Mouse (Mus musculus) gastrocnemius, postnatal 10 days (tissue): Measurements from ENCODE around the gene Zfp992. TPM values are rescaled to one million over a fixed set of nuclear protein-coding genes. Genes with fewer than 3 reads are reported as not detected.
A peak's percentile ranks its signal among the peaks of the same experiment; 100 is the strongest.
"Not testable (repeated sequence)": the region's sequence is repeated elsewhere in the genome, so short reads cannot be mapped to it uniquely, and the experiment has no call there.

Source experiments
- DNase-seq: peaks from one replicate; pipeline ENCODE4 v3.0.0; 2021; ENCODE audit warnings: mixed read lengths
- long read RNA-seq, 2 experiments: library from polyadenylated mRNA; stranded (forward); transcript quantifications; one replicate each; pipeline ENCODE4 v2.0.0; 2021
- total RNA-seq, 2 experiments: library from RNA; stranded (reverse); gene quantifications; 2 replicates each; pipeline ENCODE4 v1.2.3; 2021

Zfp992 gene
- total RNA-seq = 1 to 10 TPM; 1.5 to 1.9 TPM
- long read RNA-seq, experiment 1, partial matches to known transcripts = 0 of 1 reads
- long read RNA-seq, experiment 1, other reads (novel, unspliced or antisense) = 1 of 1 reads
- long read RNA-seq, experiment 2, partial matches to known transcripts = 0 of 4 reads
- long read RNA-seq, experiment 2, other reads (novel, unspliced or antisense) = 4 of 4 reads

GRCm38 (mm10) chr4:146448950-146449349, at the start of gene Zfp992:
Gene Zfp992 (plus strand): TSS chr4:146449023.
- DNase-seq = not testable (repeated sequence)

- DNase-seq = not testable (repeated sequence)
These were observed 19.4 kb upstream of the Zfp992 start for GRCm38 (mm10) chr4:146429467-146429866.

- DNase-seq = not testable (repeated sequence)
These were observed 17.9 kb upstream of the Zfp992 start for GRCm38 (mm10) chr4:146430876-146431275.

- not testable (repeated sequence) for DNase-seq
These were observed 13.3 kb upstream of the Zfp992 start for GRCm38 (mm10) chr4:146435539-146435938.

- DNase-seq = not testable (repeated sequence)
These were observed 11.6 kb upstream of the Zfp992 start for GRCm38 (mm10) chr4:146437256-146437655.

GRCm38 (mm10) chr4:146444345-146444744, 4.5 kb upstream of the Zfp992 start:
- not testable (repeated sequence) for DNase-seq

- not testable (repeated sequence) for DNase-seq
These were observed 3.7 kb upstream of the Zfp992 start for GRCm38 (mm10) chr4:146445121-146445520.

- DNase-seq = not testable (repeated sequence)
These were observed 2.7 kb upstream of the Zfp992 start for GRCm38 (mm10) chr4:146446135-146446534.

GRCm38 (mm10) chr4:146447016-146447415, 1.8 kb upstream of the Zfp992 start:
- not testable (repeated sequence) for DNase-seq

GRCm38 (mm10) chr4:146449711-146450110, 888 bp downstream of the Zfp992 start:
- DNase-seq = not testable (repeated sequence)

- not testable (repeated sequence) for DNase-seq
These were observed 3.8 kb downstream of the Zfp992 start for GRCm38 (mm10) chr4:146452576-146452975.

- DNase-seq = not testable (repeated sequence)
These were observed 5.3 kb downstream of the Zfp992 start for GRCm38 (mm10) chr4:146454170-146454569.

- DNase-seq = no peak
These were observed 6.1 kb downstream of the Zfp992 start for GRCm38 (mm10) chr4:146454896-146455295.

- DNase-seq = peak; percentile 23
These were observed 6.5 kb downstream of the Zfp992 start for GRCm38 (mm10) chr4:146455321-146455721.

GRCm38 (mm10) chr4:146456061-146456726, 7.4 kb downstream of the Zfp992 start:
- no peak for DNase-seq

GRCm38 (mm10) chr4:146457126-146457525, 8.3 kb downstream of the Zfp992 start:
- DNase-seq = no peak

GRCm38 (mm10) chr4:146457720-146458119, 8.9 kb downstream of the Zfp992 start:
- no peak for DNase-seq

GRCm38 (mm10) chr4:146459822-146460221, 11.0 kb downstream of the Zfp992 start:
- not testable (repeated sequence) for DNase-seq

- DNase-seq = not testable (repeated sequence)
These were observed 11.9 kb downstream of the Zfp992 start for GRCm38 (mm10) chr4:146460685-146461084.

GRCm38 (mm10) chr4:146463649-146464351, 15.0 kb downstream of the Zfp992 start:
- DNase-seq = not testable (repeated sequence)

GRCm38 (mm10) chr4:146469984-146470383, 21.2 kb downstream of the Zfp992 start:
- DNase-seq = not testable (repeated sequence)

GRCm38 (mm10) chr4:146474181-146474580, 25.4 kb downstream of the Zfp992 start:
- DNase-seq = not testable (repeated sequence)
